Mouse (Mus musculus): ENCODE data around the gene Ano6.

DNA sequence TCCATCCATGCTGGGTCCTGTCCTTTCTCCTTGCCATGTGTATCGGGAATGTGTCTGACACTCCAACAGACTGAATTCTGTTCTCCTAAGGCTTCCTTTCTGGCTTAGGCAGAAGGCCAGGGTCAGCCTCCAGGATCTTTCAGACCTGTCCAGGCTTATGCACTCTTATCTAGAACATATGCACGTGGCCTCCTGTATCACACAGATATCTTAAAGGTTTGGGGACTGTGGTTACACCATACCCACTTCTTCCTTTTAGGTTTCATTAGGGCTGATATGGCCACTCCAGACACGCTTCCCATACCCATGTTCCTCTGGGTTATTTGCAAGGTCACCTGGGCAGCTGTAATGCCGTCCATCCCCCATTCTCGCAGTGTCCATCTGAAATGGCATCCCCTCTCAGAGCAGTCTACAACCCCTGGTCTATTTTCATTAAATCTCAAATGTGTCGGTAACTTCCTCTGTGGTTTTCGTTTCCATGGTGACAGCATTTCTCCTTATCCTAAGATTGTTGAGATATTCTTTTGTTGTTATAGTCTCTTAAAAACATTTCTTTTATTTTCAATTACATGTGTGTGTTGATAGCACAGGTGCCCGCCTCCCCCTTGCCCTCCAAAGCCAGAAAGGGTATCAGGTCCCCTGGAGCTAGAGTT, 134.8 kb downstream of the Ano6 start:
- TF ChIP-seq POLR2A (IDR thresholded peaks at IDR 0.05; ENCODE audit: control insufficient read depth, extremely low read depth, insufficient read depth, low read length, poor library complexity) (no peak), CTCF (IDR thresholded peaks at IDR 0.05; ENCODE audit: borderline replicate concordance, control insufficient read depth, extremely low read depth, insufficient read depth, low read length, poor library complexity) (no peak)

All from thymus, adult 2 months (tissue).